Mouse (Mus musculus) lung, postnatal 36 days (tissue): ENCODE data around the gene Ppm1n.

Experiments
- DNase-seq: peaks from one replicate; pipeline ENCODE4 v3.0.0; 2022; ENCODE audit warnings: mixed read lengths

The Ppm1n gene

DNA sequence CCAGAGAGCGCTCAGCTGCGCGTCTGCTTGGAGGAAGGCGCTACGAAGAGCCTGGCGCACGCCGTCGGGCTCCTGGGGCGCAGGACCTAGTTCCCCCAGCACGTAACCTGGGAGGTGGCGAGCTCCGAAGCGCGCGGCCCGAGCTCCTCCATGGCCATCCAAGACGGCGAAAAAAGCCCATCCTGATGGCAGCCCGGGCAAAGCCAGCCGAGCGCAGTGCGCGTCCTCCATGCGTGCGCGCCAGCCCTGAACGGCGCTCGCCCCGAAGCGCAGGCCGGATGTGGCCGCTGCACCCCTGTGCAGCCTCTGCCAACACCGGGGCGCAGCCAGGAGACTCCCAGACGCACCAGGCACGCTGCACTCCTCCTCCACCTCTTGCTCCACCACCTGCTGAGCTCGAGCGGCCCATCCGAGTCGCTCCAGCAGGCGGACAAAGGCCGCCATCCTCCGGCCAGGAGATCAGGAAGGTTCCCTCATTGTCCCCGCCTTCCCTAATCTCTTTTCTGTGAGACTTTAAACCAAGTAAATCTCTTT lies at the start of gene Ppm1n:
Ppm1n (minus strand) TSS at position 484 of the 534 bp plus-strand sequence.
- no peak for DNase-seq

DNA sequence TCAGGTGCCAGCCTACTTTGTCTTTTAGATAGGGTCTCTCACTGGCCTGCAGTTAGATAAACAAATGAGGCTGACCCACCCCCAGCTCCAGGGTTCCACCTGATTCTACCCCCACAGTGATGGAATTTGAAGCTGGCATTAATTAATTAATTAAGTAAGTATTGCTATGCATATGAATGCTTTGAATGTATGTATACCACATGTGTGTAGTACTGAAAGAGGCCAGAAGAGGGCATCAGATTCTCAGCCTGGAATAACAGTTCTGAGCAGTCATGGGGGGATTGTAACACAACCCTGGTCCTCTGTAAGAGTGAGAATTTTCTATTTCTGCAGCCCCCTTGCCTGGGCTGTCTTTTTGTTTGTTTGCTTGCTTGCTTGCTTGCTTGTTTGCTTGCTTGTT lies 48.6 kb upstream of the Ppm1n start:
- DNase-seq = no peak

DNA sequence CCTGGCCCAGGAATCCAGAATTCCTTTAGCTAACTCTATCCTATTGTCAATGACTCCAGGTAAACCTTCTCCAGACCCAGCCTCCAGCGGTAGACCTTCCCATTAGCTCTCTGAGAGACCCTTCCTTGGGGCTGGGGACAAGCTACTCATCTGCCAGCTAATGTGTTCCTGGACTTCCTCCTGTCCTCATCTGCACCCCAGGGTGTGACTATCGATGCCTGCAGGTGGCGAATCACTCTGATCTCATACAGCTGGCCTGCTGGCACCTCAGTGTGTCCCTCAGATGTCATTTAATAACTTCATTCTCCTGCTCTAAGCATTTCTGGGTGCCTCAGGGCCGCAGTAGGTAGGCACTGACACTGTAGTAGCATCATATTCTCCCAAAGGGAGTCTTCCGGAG lies 47.9 kb upstream of the Ppm1n start:
- no peak for DNase-seq

DNA sequence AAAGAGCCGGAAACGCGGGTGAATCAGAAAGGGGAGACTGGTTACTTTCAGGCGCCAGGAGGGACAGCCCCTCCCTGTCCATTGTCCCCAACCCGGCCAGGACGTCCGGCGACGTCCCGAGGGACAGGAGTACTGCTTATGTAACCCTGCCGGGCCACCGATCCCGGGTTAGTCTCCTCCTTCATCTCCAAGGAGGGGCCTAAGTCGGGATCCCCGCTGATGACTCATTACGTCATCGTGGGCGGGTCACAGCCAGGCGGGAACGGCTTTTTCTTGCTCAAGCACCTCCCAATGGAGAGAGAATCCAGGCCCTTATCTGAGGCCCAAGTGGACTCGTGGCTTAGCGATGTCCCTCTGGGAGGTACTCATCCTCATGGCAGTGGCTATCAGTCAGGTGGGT lies 47.3 kb upstream of the Ppm1n start:
- DNase-seq = peak; percentile 97

DNA sequence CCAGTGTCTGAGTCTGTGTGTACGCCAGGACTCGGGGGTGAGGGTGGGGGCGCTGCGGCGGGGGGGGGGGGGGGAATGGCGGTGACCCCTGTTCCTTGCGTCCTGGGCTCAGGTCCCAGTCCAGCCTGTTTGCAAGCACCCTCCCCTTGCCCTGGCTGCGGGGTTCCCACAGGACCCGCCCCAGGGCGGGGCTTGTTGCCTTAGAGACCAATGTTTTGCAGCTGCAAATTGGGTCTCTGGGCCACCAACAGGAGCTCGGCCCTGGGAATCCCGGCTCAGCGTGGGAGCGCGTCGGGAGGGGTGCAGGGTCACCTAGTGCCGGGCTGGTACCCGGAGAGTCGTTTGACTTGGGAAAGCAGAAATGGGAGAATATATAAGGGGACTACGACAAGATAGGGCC lies 46.5 kb upstream of the Ppm1n start:
- DNase-seq = peak; percentile 96

DNA sequence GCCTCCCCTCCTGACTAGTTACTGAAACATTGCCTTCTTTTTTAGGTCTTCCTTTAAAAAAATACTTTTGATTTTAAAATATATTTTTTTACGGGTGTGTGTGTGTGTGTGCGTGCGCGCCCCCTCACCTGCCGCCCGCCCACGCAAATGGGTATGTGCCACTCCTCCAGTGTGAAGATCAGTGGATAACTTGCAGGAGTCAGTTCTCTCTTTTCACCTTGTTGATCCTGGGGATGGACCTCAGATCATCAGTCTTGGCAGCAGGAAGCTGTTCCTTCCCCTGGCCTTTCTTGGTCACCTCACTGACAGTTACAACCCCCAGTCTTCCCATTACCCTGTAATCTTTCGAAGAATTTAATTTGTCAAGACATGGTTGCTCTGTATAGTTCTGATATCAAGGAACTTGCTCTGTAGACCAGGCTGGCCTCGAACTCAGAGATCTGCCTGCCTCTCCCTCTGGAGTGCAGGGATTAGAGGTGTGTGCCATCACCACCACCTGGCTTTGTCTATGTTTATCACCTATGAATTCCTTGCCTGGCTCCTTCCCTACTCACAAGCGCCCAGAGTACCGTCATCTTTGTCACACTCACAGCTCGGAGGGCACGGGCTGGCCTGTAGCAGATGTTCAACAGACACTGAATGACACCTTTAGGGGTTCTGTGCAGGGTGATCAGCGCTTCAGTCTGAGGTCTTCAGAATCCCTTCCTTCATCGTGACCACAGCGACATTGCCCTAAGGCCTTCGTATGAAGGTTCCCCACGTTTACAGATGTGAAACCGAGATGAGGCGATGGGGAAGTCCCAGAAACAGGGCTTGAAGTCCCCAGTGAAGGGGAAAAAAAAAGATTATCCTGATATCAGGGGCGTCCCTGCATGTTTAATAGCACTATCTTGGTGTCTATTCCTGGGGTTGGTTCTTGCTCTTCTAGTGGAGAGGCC lies 45.7 kb upstream of the Ppm1n start:
- no peak for DNase-seq

DNA sequence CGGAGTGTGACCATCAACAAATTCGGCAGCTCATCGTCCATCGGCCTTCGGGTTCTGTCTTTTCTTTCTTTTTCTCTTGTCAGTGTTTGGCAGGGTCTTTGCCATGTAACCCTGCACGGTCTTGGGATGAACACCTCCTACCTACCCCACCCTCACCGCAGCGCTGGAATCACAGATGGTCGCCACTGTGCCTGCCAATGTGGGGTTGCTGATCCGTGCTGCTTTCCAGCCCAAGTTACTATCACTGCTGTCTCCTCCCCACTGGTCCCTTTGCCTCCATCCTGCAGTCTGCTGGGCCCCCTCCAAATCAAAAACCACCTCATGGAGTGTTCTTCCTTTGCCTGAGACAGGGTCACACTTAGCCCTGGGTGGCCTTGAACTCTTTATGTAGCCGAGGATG lies 44.4 kb upstream of the Ppm1n start:
- no peak for DNase-seq

DNA sequence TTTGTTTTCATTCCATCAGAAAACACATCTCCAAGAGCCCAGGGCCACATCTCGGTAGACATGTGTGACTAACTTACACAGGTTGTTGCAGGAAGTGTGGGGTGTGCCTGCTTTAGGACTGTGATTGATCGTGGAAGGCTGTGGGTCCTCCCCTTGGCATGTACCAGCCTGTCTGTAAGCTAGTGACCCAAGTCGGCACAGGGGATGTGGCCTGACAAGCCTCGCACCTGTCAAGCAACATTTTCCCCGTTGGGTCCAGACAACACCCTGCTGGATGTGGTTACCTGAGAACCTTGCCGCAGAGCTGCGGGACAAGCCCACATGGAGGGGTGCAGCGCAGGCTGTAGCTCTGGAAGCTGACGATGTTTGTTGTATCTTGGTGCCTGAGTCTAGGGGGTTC lies 42.6 kb upstream of the Ppm1n start:
- no peak for DNase-seq

DNA sequence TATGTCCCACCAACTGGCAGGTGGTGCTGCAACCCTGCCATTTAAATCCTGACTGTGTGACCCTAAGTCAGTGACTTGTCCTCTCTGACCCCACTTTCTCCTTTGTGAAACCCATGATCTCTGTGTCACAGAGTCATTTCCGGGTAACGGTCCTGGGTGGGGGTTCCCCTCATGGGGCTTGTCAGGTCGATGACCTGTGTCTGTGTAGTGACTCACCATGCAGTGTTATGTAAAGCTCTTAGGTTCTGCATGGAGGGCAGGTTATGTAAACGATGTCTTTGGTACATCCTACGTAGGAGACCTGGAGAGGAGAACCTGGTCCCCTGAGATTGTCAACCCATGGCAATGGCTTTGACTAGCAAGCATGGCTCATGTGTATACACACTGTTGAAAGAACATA lies 41.6 kb upstream of the Ppm1n start:
- peak; percentile 58 for DNase-seq

DNA sequence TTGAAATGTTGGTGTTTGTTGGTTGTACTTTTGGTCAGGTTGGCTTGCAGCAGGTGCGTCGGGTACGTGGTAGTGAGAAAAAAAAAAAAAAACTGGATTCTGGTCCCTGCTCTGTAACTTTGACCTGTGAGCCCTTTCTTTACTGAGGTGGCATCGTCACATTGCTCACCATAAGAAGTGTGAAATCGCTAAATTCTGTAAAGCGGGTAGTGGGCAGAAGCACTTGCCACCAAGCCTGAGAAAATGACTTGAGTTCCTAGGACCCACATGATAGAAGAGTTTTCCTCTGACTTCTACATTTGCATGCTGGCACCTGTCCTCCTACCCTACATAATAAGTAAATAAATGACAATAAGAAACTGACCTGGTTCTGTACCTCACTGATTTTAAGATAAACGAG lies 40.8 kb upstream of the Ppm1n start:
- no peak for DNase-seq

DNA sequence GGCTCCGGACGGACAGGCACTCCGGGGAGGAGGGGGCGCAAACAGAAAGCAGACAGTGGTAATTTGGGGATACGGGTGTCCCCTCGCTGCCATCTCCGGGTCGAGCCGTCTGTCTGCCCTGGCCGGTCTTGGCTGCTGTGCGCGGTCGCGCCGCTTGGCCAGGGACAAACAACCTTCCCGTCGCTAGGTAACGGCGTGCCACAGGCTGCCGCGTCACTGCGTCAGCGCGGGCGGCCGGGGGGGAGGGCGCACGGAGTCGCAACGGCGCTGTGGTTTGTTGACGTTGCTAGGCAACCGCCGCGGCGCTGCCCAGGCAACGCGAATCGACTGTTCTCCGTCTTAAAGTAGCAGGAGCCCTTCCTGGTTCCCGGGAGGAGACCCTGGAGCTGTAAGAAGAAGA lies 40.0 kb upstream of the Ppm1n start:
- peak; percentile 99 for DNase-seq

DNA sequence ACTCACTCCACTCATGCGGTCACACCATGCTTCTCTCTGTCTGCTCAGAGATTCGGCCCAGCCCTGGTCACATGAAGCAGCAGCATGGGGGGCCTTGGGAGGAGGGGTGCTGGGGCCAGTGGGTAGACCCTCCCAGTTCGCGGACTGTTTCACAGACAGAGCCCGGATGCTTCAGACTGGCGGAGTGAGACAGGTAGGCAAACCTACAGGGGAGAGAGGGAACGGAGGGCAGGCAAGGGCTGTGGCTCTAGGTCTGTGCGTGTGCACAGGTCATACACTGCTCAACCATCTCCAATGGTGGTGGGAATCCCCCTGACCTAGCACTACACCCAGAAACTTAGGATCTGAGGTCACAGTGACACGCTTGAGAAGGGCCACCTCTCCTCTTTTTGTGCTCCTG lies 39.6 kb upstream of the Ppm1n start:
- DNase-seq = no peak

DNA sequence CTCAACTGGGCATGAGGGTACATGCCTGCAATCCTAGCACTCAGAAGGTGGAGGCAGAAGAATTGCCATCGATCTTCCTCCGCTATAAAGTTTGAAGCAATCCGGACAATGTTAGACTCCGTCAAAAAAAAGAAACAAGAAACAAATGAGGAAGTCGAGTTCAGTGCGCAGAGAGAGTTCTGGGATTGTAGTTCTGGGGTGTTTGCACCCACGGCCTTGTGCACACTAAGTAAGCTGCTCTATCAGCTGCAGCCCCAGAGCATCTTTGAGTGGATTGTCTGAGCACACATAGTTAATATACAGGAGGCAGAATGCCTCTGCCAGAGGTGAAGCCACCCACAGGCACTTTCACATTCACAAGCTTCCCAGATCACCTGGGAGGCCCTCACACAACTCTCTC lies 38.8 kb upstream of the Ppm1n start:
- DNase-seq = no peak

DNA sequence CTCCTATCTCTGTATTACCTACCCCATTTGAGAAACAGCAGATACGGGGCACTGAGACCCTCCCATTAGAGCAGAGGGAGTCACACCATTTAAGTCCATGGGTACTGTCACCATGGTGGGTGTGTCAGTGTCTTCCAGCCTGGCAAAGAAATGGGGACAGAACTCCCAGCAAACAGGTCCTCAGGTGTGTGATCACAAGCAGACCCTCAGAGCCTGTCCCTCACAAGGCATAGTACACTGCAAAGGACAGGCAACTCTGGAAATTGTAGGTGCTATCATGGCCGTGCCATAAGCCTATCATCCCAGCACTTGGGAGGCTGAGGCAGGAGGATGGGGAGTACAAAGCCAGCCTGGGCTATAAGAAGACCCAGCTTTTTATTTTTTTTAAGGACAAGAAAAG lies 38.3 kb upstream of the Ppm1n start:
- DNase-seq = no peak

DNA sequence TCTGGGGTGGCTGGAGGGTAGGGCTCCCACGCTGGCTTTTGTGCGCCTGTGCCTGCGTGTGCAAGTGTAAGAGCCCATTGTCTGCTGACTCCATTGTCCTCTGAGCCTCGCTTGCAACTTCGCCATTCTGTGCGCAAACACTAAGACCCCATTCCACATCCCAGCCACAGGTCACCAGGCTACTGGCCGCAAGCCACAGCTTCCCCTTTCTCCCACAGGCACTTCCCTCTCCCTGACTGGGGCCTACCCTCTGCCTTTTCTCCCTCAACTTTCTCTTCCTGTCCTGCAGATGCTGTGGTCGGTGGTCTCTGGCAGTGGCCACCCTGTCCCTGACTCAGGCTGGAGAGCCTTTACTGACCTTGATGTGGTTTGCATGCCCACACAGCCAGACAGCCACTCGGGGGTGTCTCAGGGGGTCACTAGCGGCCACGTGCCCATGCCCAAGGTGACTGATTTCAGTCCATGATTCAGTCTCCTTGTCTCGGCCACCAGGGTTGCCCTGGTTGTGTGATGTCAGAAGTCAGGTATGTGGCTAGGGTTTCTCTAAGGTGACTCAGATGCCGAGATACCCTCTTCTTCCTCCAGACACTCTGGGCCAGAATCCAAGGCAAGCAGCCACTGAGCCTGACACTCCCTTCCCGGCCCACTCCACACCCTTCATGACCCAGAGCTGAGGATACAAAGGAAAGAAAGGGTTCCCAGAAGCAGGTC lies 36.7 kb upstream of the Ppm1n start:
- DNase-seq = peak; percentile 72

DNA sequence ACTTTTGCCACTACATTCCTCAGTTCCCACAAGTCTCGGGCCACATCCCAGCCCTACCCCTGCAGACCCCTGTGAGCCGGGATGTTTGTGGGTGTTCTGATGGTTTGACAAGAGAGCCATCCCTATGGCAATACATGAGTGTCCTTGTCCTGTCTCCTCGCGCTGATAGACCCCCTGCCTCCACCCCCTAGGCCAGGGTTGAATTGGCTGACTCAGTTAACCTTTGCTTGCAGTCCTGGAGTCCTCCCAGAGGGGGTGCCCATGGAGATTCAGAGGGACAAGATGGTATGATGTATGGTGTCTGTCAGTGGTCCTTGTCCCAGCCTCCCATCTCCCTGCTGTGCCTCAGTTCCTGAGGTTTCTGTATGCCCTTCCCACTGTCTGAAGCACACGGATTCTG lies 34.2 kb upstream of the Ppm1n start:
- DNase-seq = no peak

DNA sequence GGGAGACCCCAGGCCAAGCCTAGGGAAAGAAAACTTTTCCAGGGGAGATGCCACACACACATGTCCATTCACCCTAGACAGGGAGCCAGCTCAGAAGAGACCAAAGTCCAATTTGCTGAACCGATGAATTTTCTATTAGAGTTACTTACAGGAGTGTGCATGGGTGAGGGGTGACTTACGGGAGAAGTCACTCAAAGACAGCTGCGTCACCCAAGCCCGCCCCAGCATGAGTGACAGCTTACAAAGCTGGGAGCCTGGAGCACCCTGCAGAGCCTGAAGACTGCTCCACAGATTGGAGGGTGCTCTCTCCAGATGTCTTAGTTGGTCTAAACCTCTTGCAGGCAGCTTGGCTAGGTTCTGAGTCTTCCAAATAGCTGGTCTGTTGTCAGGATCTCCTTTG lies 32.1 kb upstream of the Ppm1n start:
- no peak for DNase-seq

DNA sequence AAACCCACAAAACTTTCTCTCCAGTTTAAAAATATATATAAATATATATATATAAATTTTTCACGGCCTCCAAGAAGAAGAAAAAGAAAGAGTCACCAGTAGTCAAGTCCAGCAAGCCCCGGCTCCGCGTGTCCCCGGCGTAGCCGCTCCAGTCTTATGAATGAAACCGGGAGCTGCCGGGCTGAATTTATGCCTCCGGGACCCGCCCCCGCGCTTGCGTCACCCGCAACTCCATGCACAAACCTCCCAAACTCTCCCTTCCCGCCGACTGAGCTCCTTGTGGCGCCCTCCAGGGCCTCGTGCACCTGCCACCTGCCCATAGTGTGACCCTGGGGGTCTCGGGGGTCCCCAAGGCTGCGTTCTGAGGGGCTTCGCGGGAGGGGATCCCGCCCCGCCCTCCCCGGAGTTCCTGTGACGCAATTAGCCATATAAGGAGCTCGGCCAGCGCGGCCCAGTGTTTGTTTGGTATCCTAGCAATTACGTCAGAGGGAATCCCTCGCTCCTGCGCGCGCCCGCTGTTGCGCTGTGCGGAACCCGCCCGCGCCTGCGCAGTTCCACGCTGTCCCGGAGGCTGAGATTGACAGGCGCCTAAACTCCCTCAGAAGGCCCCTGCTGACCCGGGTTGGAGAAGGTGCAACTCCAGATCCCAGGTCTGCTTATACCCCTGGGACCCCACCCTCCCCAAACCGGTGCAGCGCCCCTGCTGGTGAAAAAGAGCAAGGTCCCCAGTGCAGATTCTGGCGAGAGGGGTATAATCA lies 30.2 kb upstream of the Ppm1n start, which contains the start of gene Fosb:
Fosb (minus strand) TSS at position 168 of the 758 bp plus-strand sequence.
- peak; percentile 98 for DNase-seq

DNA sequence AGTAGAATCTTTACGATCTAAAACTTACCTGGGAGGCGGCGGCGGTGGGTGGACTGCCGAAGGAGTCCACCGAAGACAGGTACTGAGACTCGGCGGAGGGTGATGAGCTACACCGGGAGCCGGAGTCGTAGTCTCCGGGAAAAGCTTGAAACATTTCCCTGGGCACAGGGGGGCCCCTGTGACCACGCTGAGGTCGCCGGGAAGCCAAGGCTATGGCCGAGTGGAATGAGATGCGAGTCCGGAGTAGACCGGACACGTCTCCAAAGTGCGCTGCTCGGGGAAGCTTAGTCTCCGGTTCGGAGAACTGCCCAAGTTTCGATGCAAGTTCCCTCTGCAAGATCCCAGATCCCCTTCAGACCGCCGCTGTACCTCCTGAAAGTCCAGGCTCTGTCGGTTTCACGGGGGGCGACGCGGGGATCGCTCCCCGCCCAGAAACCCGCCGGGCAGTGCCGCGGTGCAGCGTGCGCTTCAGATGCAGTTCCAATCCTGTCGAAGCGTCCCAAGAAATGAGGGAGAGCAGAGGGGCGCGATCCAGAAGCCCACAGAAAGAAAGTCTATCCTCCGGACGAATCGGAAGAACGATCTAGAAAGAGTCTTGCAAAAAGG lies 29.5 kb upstream of the Ppm1n start:
- no peak for DNase-seq

DNA sequence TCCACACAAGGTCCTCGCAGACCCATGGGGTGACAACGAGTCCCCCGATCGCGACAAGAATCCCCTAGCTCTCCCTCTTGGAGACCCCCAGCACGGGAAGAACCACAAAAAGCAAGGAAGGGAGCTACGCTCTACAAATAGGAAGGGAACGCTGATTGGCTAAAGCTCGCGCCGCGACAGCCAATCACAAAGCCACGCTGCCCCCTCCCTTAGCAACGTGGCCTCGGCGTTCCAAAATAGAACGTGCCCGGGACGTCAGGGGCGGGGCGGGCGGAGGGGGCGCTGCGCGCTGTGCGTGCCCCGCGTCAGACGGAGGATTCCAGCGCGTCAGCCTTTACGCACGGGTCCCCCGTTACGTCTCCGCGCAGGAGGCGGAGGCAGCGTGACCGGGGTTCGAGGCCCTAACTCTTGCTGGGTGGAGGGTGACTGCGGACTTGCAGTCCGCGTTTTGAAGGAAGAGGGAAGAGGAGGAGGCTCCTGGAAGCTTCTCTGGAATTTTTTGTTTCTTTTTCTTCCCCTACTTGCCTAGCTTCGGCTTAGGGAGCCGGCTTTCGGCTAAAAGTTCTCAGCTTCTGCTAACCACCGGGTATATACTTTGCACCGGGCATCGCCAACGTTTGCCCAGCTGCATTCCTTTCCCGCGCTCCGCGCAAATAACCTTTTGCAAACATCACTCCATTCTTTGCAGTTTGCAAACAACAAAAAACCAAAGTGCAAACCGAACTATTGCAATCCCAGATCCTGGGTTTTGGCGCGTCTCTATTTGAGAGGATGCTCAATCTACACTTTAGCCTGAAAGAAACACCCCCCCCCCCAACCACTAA lies 28.8 kb upstream of the Ppm1n start:
- DNase-seq = peak; percentile 98

DNA sequence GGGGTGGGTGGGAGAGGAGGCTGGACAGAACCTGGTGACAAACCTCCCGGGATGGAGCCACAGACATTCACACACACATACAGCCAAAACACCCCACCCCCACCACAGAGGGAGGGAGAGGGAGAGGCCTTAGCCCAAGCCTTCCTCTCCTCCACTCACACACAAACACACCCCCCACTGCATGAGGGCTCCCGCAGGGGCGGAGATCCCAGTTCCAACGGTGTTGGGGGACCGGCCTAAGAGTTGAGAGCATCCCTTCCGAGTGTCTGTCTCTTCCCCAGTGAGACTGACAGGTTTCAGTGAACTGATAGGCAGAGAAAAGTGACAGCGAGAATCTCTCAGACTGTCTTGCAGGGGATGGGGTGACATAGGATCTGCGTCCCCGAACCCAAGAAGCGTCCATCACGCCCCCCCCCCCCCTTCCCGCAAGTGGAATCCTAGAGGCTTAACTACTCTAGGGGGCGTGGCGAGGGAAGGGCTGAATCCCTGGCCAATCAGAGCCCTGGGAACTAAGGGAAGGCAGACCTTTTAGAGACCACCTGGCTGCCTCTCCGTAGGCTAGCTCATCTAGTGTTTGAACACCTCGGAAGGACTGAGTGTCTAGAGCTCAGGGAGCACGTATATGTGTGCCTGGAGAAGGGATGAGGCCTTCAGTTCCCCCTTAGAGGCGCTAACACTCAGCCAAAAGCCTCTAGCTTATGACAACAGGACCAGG lies 28.0 kb upstream of the Ppm1n start:
- DNase-seq = peak; percentile 92
